ENCODE assay signal across 8 mouse cellular contexts in the genomic region with DNA sequence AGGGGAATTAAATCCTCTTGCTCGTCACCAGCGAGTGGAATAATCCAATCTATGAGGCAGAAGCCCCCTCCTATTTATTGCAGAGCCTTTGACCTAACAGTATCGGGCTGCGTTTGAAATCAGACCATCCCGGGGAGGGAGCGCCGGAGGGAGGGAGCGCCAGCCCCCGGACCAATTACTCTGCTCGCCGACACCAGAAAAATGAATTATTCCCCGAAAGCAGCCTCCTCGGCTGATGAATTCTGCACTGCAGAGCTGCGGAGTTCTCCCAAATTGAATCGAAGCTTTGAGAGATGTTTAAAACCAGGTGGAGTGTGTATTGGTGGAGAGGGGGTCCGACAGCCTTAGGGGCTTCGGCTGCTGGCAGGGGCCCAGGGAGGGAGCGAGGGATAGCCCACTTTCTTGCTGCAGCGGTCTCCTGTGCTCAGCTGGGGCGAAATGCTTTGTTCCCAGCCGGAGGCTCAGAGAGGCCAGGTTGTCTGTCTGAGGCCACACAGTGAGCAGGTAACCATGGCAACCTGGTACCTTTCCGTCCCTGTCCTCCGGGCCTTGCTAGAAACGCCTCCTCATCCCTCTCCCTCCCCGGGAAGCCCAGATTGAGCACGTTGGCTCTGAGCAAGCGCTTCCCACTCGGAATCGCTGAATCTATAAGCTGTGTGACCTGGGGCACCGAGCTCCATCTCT. TPM values are rescaled to one million over a fixed set of nuclear protein-coding genes. Genes with fewer than 3 reads are reported as not detected.
A peak's percentile ranks its signal among the peaks of the same experiment; 100 is the strongest.
DNase-seq lines count a peak whose midpoint lies in the region; ATAC-seq and TF ChIP-seq lines count a peak whose summit lies in the region.

No protein-coding gene starts in this region.

- H3K36me3 ChIP-seq in hindbrain, embryonic 16.5 days (ENCODE audit: control insufficient read depth, insufficient read depth, low read length): no peaks in the 10 kb centered on the region
- no peaks in the 10 kb centered on the region for H3K36me3 ChIP-seq in midbrain, postnatal 0 days (ENCODE audit: insufficient read depth, low read length)

- peak; percentile 72 for ATAC-seq in hindbrain, embryonic 16.5 days
- ATAC-seq in midbrain, postnatal 0 days (ENCODE audit: low FRiP score): peak; percentile 47; the same call in 1 of the 2 replicates

- TF ChIP-seq CTCF in brain, embryonic 14.5 days (IDR thresholded peaks at IDR 0.05; ENCODE audit: borderline replicate concordance, extremely low read depth, insufficient read depth, insufficient read length): no peak
- TF ChIP-seq CTCF in midbrain, postnatal 0 days (IDR thresholded peaks at IDR 0.05): no peak

- H3K9ac ChIP-seq in hindbrain, embryonic 16.5 days (ENCODE audit: low read depth, low read length): peak overlapping the region; percentile 57
- peak overlapping the region; percentile 48 for H3K9ac ChIP-seq in midbrain, postnatal 0 days (replicated peaks; ENCODE audit: low read length, poor library complexity, severe bottlenecking)

- H3K4me2 ChIP-seq in hindbrain, embryonic 16.5 days (ENCODE audit: low read length): peak overlapping the region; percentile 67
- H3K4me2 ChIP-seq in midbrain, postnatal 0 days (ENCODE audit: low read depth, low read length, poor library complexity, severe bottlenecking): peak overlapping the region; percentile 51

- no peaks in the 10 kb centered on the region for H3K9me3 ChIP-seq in hindbrain, embryonic 16.5 days (ENCODE audit: control insufficient read depth, low read length)
- no peaks in the 10 kb centered on the region for H3K9me3 ChIP-seq in midbrain, postnatal 0 days (ENCODE audit: low read length)

- intact Hi-C loops in heart, postnatal 10 days (cut with DNase I): no loop called here

- TF ChIP-seq POLR2A in brain, embryonic 14.5 days (IDR thresholded peaks at IDR 0.05; ENCODE audit: borderline replicate concordance, extremely low read depth, insufficient read depth, insufficient read length, poor library complexity, severe bottlenecking): no peak

- WGBS in hindbrain, embryonic 16.5 days: under 1% methylated on average over 30 of the region's 30 CpGs
- 0% methylated on average over 30 of the region's 30 CpGs for WGBS in midbrain, postnatal 0 days

- peaks cover 14% of the 10 kb centered on the region for H3K4me1 ChIP-seq in hindbrain, embryonic 16.5 days (ENCODE audit: control insufficient read depth, insufficient read depth, low read depth, low read length)
- H3K4me1 ChIP-seq in midbrain, postnatal 0 days (ENCODE audit: insufficient read depth, low read length): peaks cover 3% of the 10 kb centered on the region; the same call in 1 of the 2 replicates

- H3K27ac ChIP-seq in hindbrain, embryonic 16.5 days (ENCODE audit: low read depth, low read length): peak overlapping the region; percentile 78
- H3K27ac ChIP-seq in midbrain, postnatal 0 days (ENCODE audit: low read depth, low read length): 0 out of 2 replicates have a peak overlapping the region, but pooled peaks have one; percentile 55

- H3K27me3 ChIP-seq in hindbrain, embryonic 16.5 days (replicated peaks; ENCODE audit: control insufficient read depth, insufficient read depth, low read length): peaks cover 7% of the 10 kb centered on the region
- peaks cover 15% of the 10 kb centered on the region for H3K27me3 ChIP-seq in midbrain, postnatal 0 days (ENCODE audit: insufficient read depth, low read length)

- peak; percentile 83 for DNase-seq in brain, embryonic 14.5 days (ENCODE audit: low read depth)
- peak; percentile 55 to 60 for DNase-seq in cerebellum, postnatal 36 days
- DNase-seq in midbrain, postnatal 0 days (ENCODE audit: low spot score): peak; percentile 75
- no peak for DNase-seq in heart, postnatal 10 days
- no peak for DNase-seq in liver
- DNase-seq in gastrocnemius, postnatal 4 days (ENCODE audit: low spot score in 2 of 2): no peak
- DNase-seq in lung, postnatal 14 days: no peak

- H3K4me3 ChIP-seq in hindbrain, embryonic 16.5 days (ENCODE audit: low read length): peak overlapping the region; percentile 32
- H3K4me3 ChIP-seq in midbrain, postnatal 0 days (ENCODE audit: low read depth, low read length): peak overlapping the region; percentile 32

RNA-seq across cellular contexts. Expression of a gene that starts 13.5 kb away (rescaled TPM):
- 2.6 and 5.1 TPM in 2 replicates for polyA plus RNA-seq in brain, embryonic 14.5 days (2012; rRNA removed)
- polyA plus RNA-seq in hindbrain, embryonic 16.5 days (2015; fragmentation: Nextera tagmentation; extraction: Ambion mirVana): 24.9 and 31.1 TPM in 2 replicates
- 13.5 and 17.5 TPM in 2 replicates for total RNA-seq in midbrain, postnatal 0 days (2014; rRNA removed)
- polyA plus RNA-seq in midbrain, postnatal 0 days (2015; fragmentation: Nextera tagmentation; extraction: Ambion mirVana): 17.0 and 18.1 TPM in 2 replicates
- total RNA-seq in heart, postnatal 10 days (2021): not detected
- total RNA-seq in gastrocnemius, postnatal 4 days (2021): not detected

RNA-seq across cellular contexts. Expression of a gene that starts 13.7 kb away (rescaled TPM):
- 122 and 144 TPM in 2 replicates for polyA plus RNA-seq in brain, embryonic 14.5 days (2012; rRNA removed)
- polyA plus RNA-seq in hindbrain, embryonic 16.5 days (2015; fragmentation: Nextera tagmentation; extraction: Ambion mirVana): 104 and 114 TPM in 2 replicates
- 169 and 189 TPM in 2 replicates for total RNA-seq in midbrain, postnatal 0 days (2014; rRNA removed)
- polyA plus RNA-seq in midbrain, postnatal 0 days (2015; fragmentation: Nextera tagmentation; extraction: Ambion mirVana): 107 and 116 TPM in 2 replicates
- total RNA-seq in heart, postnatal 10 days (2021): 10 to 100 TPM; 11.2 to 11.8 TPM
- 1 to 10 TPM in 1 of 2 experiments, under 1 TPM in 1; 0.91 to 1.3 TPM for total RNA-seq in gastrocnemius, postnatal 4 days (2021)

RNA-seq across cellular contexts. Expression of a gene that starts 22.0 kb away (rescaled TPM):
- 18.1 and 25.3 TPM in 2 replicates for polyA plus RNA-seq in brain, embryonic 14.5 days (2012; rRNA removed)
- polyA plus RNA-seq in hindbrain, embryonic 16.5 days (2015; fragmentation: Nextera tagmentation; extraction: Ambion mirVana): 20.3 and 22.9 TPM in 2 replicates
- total RNA-seq in midbrain, postnatal 0 days (2014; rRNA removed): 23.4 and 27.7 TPM in 2 replicates
- polyA plus RNA-seq in midbrain, postnatal 0 days (2015; fragmentation: Nextera tagmentation; extraction: Ambion mirVana): 23.6 and 25.8 TPM in 2 replicates
- total RNA-seq in heart, postnatal 10 days (2021): 10 to 100 TPM; 26.4 to 26.9 TPM
- 10 to 100 TPM; 19.2 to 21.4 TPM for total RNA-seq in gastrocnemius, postnatal 4 days (2021)

RNA-seq across cellular contexts. Expression of a gene that starts 43.5 kb away (rescaled TPM):
- polyA plus RNA-seq in brain, embryonic 14.5 days (2012; rRNA removed): 54.9 and 73.0 TPM in 2 replicates
- 12.0 and 14.9 TPM in 2 replicates for polyA plus RNA-seq in hindbrain, embryonic 16.5 days (2015; fragmentation: Nextera tagmentation; extraction: Ambion mirVana)
- 23.9 and 29.5 TPM in 2 replicates for total RNA-seq in midbrain, postnatal 0 days (2014; rRNA removed)
- 4.3 and 5.0 TPM in 2 replicates for polyA plus RNA-seq in midbrain, postnatal 0 days (2015; fragmentation: Nextera tagmentation; extraction: Ambion mirVana)
- not detected for total RNA-seq in heart, postnatal 10 days (2021)
- total RNA-seq in gastrocnemius, postnatal 4 days (2021): under 1 TPM; 0.39 to 0.44 TPM

RNA-seq across cellular contexts. Expression of a gene that starts 43.8 kb away (rescaled TPM):
- 111 and 132 TPM in 2 replicates for polyA plus RNA-seq in brain, embryonic 14.5 days (2012; rRNA removed)
- polyA plus RNA-seq in hindbrain, embryonic 16.5 days (2015; fragmentation: Nextera tagmentation; extraction: Ambion mirVana): 98.0 and 105 TPM in 2 replicates
- total RNA-seq in midbrain, postnatal 0 days (2014; rRNA removed): 42.0 and 51.7 TPM in 2 replicates
- polyA plus RNA-seq in midbrain, postnatal 0 days (2015; fragmentation: Nextera tagmentation; extraction: Ambion mirVana): 84.0 and 89.1 TPM in 2 replicates
- total RNA-seq in heart, postnatal 10 days (2021): 10 to 100 TPM; 12.5 to 15.1 TPM
- total RNA-seq in gastrocnemius, postnatal 4 days (2021): 10 to 100 TPM; 19.0 to 20.4 TPM

Comparison
In these comparisons a context has a peak if more than half of its experiments do, and no peak if none do; other contexts are left out.
1. DNase-seq: peak in brain, embryonic 14.5 days (single experiment), cerebellum, postnatal 36 days (2 of 2) and midbrain, postnatal 0 days (single experiment); none in heart, postnatal 10 days (0 of 2), liver (single experiment), gastrocnemius, postnatal 4 days (0 of 2) and lung, postnatal 14 days (single experiment).
2. RNA of a gene that starts 13.5 kb away (total RNA-seq): 13.5 to 17.5 TPM in midbrain, postnatal 0 days; not detected in gastrocnemius, postnatal 4 days and not detected in heart, postnatal 10 days; every median in the first group is over 10 times any median in the second.
3. RNA of a gene that starts 13.7 kb away (total RNA-seq): 169 to 189 TPM in midbrain, postnatal 0 days; 11.2 to 11.8 TPM in heart, postnatal 10 days and 0.91 to 1.3 TPM in gastrocnemius, postnatal 4 days; every median in the first group is over 10 times any median in the second.